Mouse (Mus musculus): Measurements from ENCODE around the gene Scamp2. TPM values are rescaled to one million over a fixed set of nuclear protein-coding genes. Genes with fewer than 3 reads are reported as not detected.

The Scamp2 gene
- polyA plus RNA-seq, 1 experiment from 2014 or later = 50.6 TPM

- Histone ChIP-seq H3K4me3 (no peak overlapping the region), H3K9ac (no peak overlapping the region), H3K36me3 (replicated peaks) (peaks cover 5% of the 10 kb centered on the region; the same call in 1 of the 2 replicates), H3K27ac (no peak overlapping the region), H3K4me2 (no peak overlapping the region), H3K9me3 (no peaks in the 10 kb centered on the region), H3K27me3 (replicated peaks) (peaks cover 3% of the 10 kb centered on the region; the same call in 1 of the 2 replicates), H3K4me1 (peaks cover 11% of the 10 kb centered on the region)
- 51% methylated on average over 3 of the region's 3 CpGs for WGBS
- ATAC-seq (replicated peaks) = no peak
Observed at GRCm38 (mm10) chr9:57554753-57555152, 6.0 kb upstream of the Scamp2 start.

- Histone ChIP-seq H3K4me1 (peaks cover 19% of the 10 kb centered on the region), H3K4me3 (no peak overlapping the region), H3K27ac (no peak overlapping the region), H3K36me3 (replicated peaks) (no peaks in the 10 kb centered on the region), H3K4me2 (no peak overlapping the region), H3K27me3 (replicated peaks) (peaks cover 3% of the 10 kb centered on the region; the same call in 1 of the 2 replicates), H3K9me3 (no peaks in the 10 kb centered on the region), H3K9ac (no peak overlapping the region)
- ATAC-seq (replicated peaks) = no peak
- 65% methylated on average over 3 of the region's 3 CpGs for WGBS
Observed at GRCm38 (mm10) chr9:57557215-57557614, 3.5 kb upstream of the Scamp2 start.

GRCm38 (mm10) chr9:57558625-57559024 is 2.1 kb upstream of the Scamp2 start:
- WGBS = 91% methylated on average over 4 of the region's 4 CpGs
- ATAC-seq (replicated peaks) = no peak

GRCm38 (mm10) chr9:57559568-57559967 is 1.2 kb upstream of the Scamp2 start:
- Histone ChIP-seq H3K27me3 (replicated peaks) (peaks cover 3% of the 10 kb centered on the region; the same call in 1 of the 2 replicates), H3K27ac (no peak overlapping the region), H3K9me3 (no peaks in the 10 kb centered on the region), H3K4me3 (no peak overlapping the region), H3K4me2 (no peak overlapping the region), H3K4me1 (peaks cover 32% of the 10 kb centered on the region), H3K9ac (no peak overlapping the region), H3K36me3 (replicated peaks) (no peaks in the 10 kb centered on the region)
- 87% methylated on average over 2 of the region's 2 CpGs for WGBS
- ATAC-seq (replicated peaks) = no peak

More at GRCm38 (mm10) chr9:57558625-57559024, 2.1 kb upstream of the Scamp2 start:
- H3K36me3 ChIP-seq (replicated peaks) = no peaks in the 10 kb centered on the region
- H3K4me2 ChIP-seq = no peak overlapping the region
- no peak overlapping the region for H3K9ac ChIP-seq
- H3K4me1 ChIP-seq = peaks cover 28% of the 10 kb centered on the region
- no peak overlapping the region for H3K4me3 ChIP-seq
- H3K9me3 ChIP-seq = no peaks in the 10 kb centered on the region
- H3K27me3 ChIP-seq (replicated peaks) = peaks cover 3% of the 10 kb centered on the region; the same call in 1 of the 2 replicates
- H3K27ac ChIP-seq = no peak overlapping the region

GRCm38 (mm10) chr9:57560263-57560662 is 480 bp upstream of the Scamp2 start:
- peak overlapping the region; percentile 74 for H3K4me3 ChIP-seq
- H3K27ac ChIP-seq = peak overlapping the region; percentile 82
- peaks cover 3% of the 10 kb centered on the region; the same call in 1 of the 2 replicates for H3K27me3 ChIP-seq (replicated peaks)
- H3K9me3 ChIP-seq = no peaks in the 10 kb centered on the region
- ATAC-seq (replicated peaks) = peak; percentile 7; the same call in 1 of the 2 replicates
- H3K4me2 ChIP-seq = peak overlapping the region; percentile 83
- 22% methylated on average over 7 of the region's 7 CpGs for WGBS
- H3K9ac ChIP-seq = peak overlapping the region; percentile 70
- no peaks in the 10 kb centered on the region for H3K36me3 ChIP-seq (replicated peaks)
- H3K4me1 ChIP-seq = peaks cover 32% of the 10 kb centered on the region

GRCm38 (mm10) chr9:57561711-57562099 is 962 bp downstream of the Scamp2 start:
- Histone ChIP-seq H3K4me3 (peak overlapping the region; percentile 74), H3K9me3 (no peaks in the 10 kb centered on the region), H3K9ac (0 out of 2 replicates have a peak overlapping the region, but pooled peaks have one; percentile 4), H3K27me3 (replicated peaks) (peaks cover 3% of the 10 kb centered on the region; the same call in 1 of the 2 replicates), H3K36me3 (replicated peaks) (no peaks in the 10 kb centered on the region), H3K27ac (no peak overlapping the region), H3K4me2 (peak overlapping the region; percentile 83), H3K4me1 (peaks cover 32% of the 10 kb centered on the region)
- no peak for ATAC-seq (replicated peaks)
- 80% methylated on average over 13 of the region's 13 CpGs for WGBS

GRCm38 (mm10) chr9:57562896-57563372 is 2.2 kb downstream of the Scamp2 start:
- Histone ChIP-seq H3K9me3 (no peaks in the 10 kb centered on the region), H3K9ac (no peak overlapping the region), H3K4me2 (no peak overlapping the region), H3K27ac (no peak overlapping the region), H3K27me3 (replicated peaks) (peaks cover 3% of the 10 kb centered on the region; the same call in 1 of the 2 replicates), H3K4me1 (peaks cover 32% of the 10 kb centered on the region), H3K4me3 (no peak overlapping the region), H3K36me3 (replicated peaks) (no peaks in the 10 kb centered on the region)
- no peak for ATAC-seq (replicated peaks)
- WGBS = 81% methylated on average over 4 of the region's 4 CpGs

GRCm38 (mm10) chr9:57564609-57565008 is 3.9 kb downstream of the Scamp2 start:
- 0 out of 2 replicates have a peak, but pooled peaks cover 6% of the 10 kb centered on the region for H3K36me3 ChIP-seq (replicated peaks)
- H3K27me3 ChIP-seq (replicated peaks) = no peaks in the 10 kb centered on the region
- H3K27ac ChIP-seq = no peak overlapping the region
- no peaks in the 10 kb centered on the region for H3K9me3 ChIP-seq
- no peak overlapping the region for H3K4me3 ChIP-seq
- H3K9ac ChIP-seq = no peak overlapping the region
- no peak for ATAC-seq (replicated peaks)
- H3K4me2 ChIP-seq = no peak overlapping the region
- peaks cover 32% of the 10 kb centered on the region for H3K4me1 ChIP-seq
- WGBS = 91% methylated on average over 6 of the region's 6 CpGs

GRCm38 (mm10) chr9:57565741-57566221 is 5.0 kb downstream of the Scamp2 start:
- H3K9ac ChIP-seq = no peak overlapping the region
- WGBS = 55% methylated on average over 10 of the region's 10 CpGs
- H3K4me3 ChIP-seq = no peak overlapping the region
- H3K27me3 ChIP-seq (replicated peaks) = no peaks in the 10 kb centered on the region
- 0 out of 2 replicates have a peak, but pooled peaks cover 6% of the 10 kb centered on the region for H3K36me3 ChIP-seq (replicated peaks)
- H3K9me3 ChIP-seq = no peaks in the 10 kb centered on the region
- peak overlapping the region; percentile 51; the same call in 1 of the 2 replicates for H3K27ac ChIP-seq
- no peak overlapping the region for H3K4me2 ChIP-seq
- peaks cover 27% of the 10 kb centered on the region for H3K4me1 ChIP-seq
- no peak for ATAC-seq (replicated peaks)

GRCm38 (mm10) chr9:57566846-57567245 is 6.1 kb downstream of the Scamp2 start:
- ATAC-seq (replicated peaks) = no peak
- 0 out of 2 replicates have a peak, but pooled peaks cover 12% of the 10 kb centered on the region for H3K36me3 ChIP-seq (replicated peaks)
- H3K4me3 ChIP-seq = no peak overlapping the region
- no peak overlapping the region for H3K4me2 ChIP-seq
- H3K9me3 ChIP-seq = no peaks in the 10 kb centered on the region
- H3K27ac ChIP-seq = no peak overlapping the region
- H3K4me1 ChIP-seq = peaks cover 19% of the 10 kb centered on the region
- H3K9ac ChIP-seq = no peak overlapping the region
- H3K27me3 ChIP-seq (replicated peaks) = no peaks in the 10 kb centered on the region
- 68% methylated on average over 8 of the region's 8 CpGs for WGBS

- no peak overlapping the region for H3K9ac ChIP-seq
- H3K9me3 ChIP-seq = no peaks in the 10 kb centered on the region
- 0 out of 2 replicates have a peak, but pooled peaks cover 5% of the 10 kb centered on the region for H3K4me1 ChIP-seq
- no peak overlapping the region for H3K27ac ChIP-seq
- 0 out of 2 replicates have a peak, but pooled peaks cover 12% of the 10 kb centered on the region for H3K36me3 ChIP-seq (replicated peaks)
- ATAC-seq (replicated peaks) = no peak
- H3K4me3 ChIP-seq = no peak overlapping the region
- no peak overlapping the region for H3K4me2 ChIP-seq
- no peaks in the 10 kb centered on the region for H3K27me3 ChIP-seq (replicated peaks)
- 96% methylated on average over 6 of the region's 6 CpGs for WGBS
Observed at GRCm38 (mm10) chr9:57568500-57568899, 7.8 kb downstream of the Scamp2 start.

- peaks cover 26% of the 10 kb centered on the region; the same call in 1 of the 2 replicates for H3K36me3 ChIP-seq (replicated peaks)
- H3K27ac ChIP-seq = no peak overlapping the region
- H3K4me3 ChIP-seq = no peak overlapping the region
- no peaks in the 10 kb centered on the region for H3K27me3 ChIP-seq (replicated peaks)
- ATAC-seq (replicated peaks) = no peak
- no peaks in the 10 kb centered on the region for H3K9me3 ChIP-seq
- no peaks in the 10 kb centered on the region for H3K4me1 ChIP-seq
- no peak overlapping the region for H3K9ac ChIP-seq
- H3K4me2 ChIP-seq = no peak overlapping the region
Observed at GRCm38 (mm10) chr9:57574397-57574796, 13.7 kb downstream of the Scamp2 start.

- no peak for ATAC-seq (replicated peaks)
- no peaks in the 10 kb centered on the region for H3K4me1 ChIP-seq
- no peak overlapping the region for H3K4me2 ChIP-seq
- no peak overlapping the region for H3K27ac ChIP-seq
- H3K4me3 ChIP-seq = no peak overlapping the region
- no peak overlapping the region for H3K9ac ChIP-seq
- H3K36me3 ChIP-seq (replicated peaks) = peaks cover 30% of the 10 kb centered on the region
- no peaks in the 10 kb centered on the region for H3K27me3 ChIP-seq (replicated peaks)
- H3K9me3 ChIP-seq = no peaks in the 10 kb centered on the region
- WGBS = 81% methylated on average over 3 of the region's 3 CpGs
Observed at GRCm38 (mm10) chr9:57575577-57575976, 14.8 kb downstream of the Scamp2 start.

All from midbrain, embryonic 15.5 days (tissue).